Mouse (Mus musculus) bone marrow macrophage, adult 2 months (primary cell): Measurements from ENCODE around the gene Hoxd13. TPM values are rescaled to one million over a fixed set of nuclear protein-coding genes. Genes with fewer than 3 reads are reported as not detected.

Experiments
- H3K27ac ChIP-seq: 2 replicates; pipeline ENCODE4 v1.5.1; 2012; ENCODE audit warnings: low read depth, low read length; ENCODE audit not compliant: insufficient read depth
- H3K4me1 ChIP-seq: 2 replicates; pipeline ENCODE4 v1.6.1; 2012; ENCODE audit warnings: low read length; ENCODE audit not compliant: control insufficient read depth, insufficient read depth
- H3K4me3 ChIP-seq: 2 replicates; pipeline ENCODE4 v1.5.1; 2012; ENCODE audit warnings: mild to moderate bottlenecking, low read length, moderate library complexity; ENCODE audit not compliant: insufficient read depth
- CTCF ChIP-seq: IDR thresholded peaks from 2 replicates; pipeline ENCODE4 v1.5.1; 2012; ENCODE audit warnings: low read depth, mild to moderate bottlenecking, low read length, moderate library complexity
- POLR2A ChIP-seq: IDR thresholded peaks from 2 replicates; pipeline ENCODE4 v1.6.1; 2012; ENCODE audit warnings: mild to moderate bottlenecking, low read depth, low read length, borderline replicate concordance
- polyA plus RNA-seq: library from polyadenylated mRNA; stranded (reverse); fragments of >200 nt; gene quantifications from 2 replicates; pipeline ENCODE4 v1.2.4, GENCODE M21; 2012; ENCODE audit not compliant: missing spikeins, insufficient read depth, insufficient read length

Gene Hoxd13
- polyA plus RNA-seq, 1 experiment: not detected

DNA sequence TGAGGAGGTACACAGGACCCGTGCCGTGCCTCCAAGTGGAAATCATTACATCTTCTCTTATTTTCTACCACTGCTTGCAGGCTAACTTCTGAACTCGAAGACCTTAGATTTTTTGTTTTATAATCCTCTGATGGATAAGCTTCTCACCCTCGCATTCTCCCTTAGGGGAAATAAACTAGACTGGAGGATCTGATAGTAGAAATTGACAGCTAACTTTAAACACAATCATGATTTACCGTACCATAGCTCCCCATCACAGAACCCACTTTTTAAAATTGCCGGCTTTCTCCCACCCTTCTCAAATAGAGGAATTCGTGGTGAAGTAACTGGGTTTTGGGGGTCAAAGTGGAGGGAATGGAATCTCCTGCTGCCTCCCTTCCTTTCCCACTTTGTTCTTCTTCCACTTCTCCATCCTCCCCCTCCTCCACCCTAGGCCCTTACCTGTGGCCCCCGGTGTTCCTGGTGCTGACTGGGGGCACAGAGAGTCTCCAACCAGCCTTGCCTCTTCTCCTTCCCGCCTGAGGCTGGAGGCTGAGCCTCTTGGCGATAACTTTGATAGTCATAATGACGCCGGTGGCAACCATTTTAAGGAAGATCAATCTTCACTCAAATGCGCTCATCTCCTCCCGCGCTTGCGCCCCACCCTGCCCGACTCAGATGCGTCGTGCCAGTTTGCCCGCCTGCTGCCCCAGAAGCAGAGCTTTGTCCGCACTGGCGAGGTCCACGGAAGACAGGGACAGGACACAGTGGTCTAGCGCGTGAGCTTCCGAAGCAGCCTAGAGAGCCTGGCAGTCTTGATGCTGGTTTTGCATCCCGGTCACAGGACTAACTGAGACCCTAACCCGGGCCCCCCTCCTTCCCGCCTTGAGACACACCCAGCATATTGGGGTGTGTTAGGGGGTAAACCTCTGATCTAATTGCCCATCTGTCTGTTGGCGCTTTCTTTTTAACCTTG is 7.4 kb upstream of the Hoxd13 start:
- no peaks in the 10 kb centered on the region for H3K4me1 ChIP-seq
- TF ChIP-seq POLR2A (no peak), CTCF (no peak)
- H3K27ac ChIP-seq: no peak overlapping the region
- H3K4me3 ChIP-seq: no peak overlapping the region

DNA sequence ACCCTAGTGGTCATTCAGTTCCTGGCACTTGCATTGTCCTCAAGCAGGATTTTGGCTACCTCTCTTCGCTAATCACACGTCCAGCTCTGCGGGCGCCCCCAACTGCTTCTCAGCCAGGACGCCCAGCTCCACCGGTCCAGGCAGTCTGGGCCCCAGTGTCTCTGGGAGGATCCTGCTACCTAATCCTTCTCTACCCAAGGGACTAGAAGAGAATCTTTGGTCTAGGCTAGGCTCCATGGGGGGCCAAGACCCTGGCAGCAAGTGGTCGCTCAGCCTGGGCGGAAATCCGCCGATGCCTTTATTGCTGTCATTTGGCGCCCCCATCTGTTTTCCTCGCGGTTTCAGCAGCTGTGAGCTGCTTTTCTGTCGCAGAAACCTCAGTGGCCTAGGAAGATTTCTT is 6.4 kb upstream of the Hoxd13 start:
- no peak for TF ChIP-seq CTCF
- H3K4me3 ChIP-seq: no peak overlapping the region

DNA sequence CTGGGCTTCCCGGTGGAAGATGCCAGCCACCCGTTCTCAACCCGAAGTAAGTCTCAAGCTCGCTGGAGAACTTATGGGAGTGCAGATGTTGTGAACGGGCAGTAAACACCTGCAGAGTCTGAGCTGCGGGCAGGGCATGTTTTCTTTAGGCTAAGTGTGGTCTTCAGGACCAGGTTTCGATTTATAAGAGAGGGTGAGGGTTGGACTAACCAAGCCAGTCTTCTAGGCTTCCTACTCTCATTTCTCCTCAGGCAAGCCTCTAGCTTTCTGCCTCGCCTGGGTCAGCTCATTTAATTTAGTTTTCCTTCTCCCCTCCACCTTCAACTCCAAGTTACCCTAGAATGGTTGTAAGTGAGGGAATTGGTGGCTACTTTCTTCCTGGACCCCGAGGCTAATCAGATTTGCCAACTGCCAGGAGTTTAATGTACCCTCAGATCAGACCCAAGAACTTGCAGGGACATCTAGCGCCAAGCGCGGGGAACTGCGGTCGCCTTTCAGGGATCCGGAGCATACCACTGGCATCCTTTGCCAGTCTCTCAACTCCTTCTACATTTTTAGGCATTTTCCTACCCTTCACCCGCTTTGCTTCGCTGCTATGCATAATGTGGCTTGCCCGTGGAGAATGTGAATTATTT is 4.7 kb upstream of the Hoxd13 start:
- Histone ChIP-seq H3K27ac (no peak overlapping the region), H3K4me3 (no peak overlapping the region), H3K4me1 (no peaks in the 10 kb centered on the region)
- TF ChIP-seq CTCF: no peak; the same call in 1 of the 2 replicates
- no peak for TF ChIP-seq POLR2A

More for the DNA sequence above, 6.4 kb upstream of the Hoxd13 start:
- Histone ChIP-seq H3K27ac (no peak overlapping the region), H3K4me1 (no peaks in the 10 kb centered on the region)

DNA sequence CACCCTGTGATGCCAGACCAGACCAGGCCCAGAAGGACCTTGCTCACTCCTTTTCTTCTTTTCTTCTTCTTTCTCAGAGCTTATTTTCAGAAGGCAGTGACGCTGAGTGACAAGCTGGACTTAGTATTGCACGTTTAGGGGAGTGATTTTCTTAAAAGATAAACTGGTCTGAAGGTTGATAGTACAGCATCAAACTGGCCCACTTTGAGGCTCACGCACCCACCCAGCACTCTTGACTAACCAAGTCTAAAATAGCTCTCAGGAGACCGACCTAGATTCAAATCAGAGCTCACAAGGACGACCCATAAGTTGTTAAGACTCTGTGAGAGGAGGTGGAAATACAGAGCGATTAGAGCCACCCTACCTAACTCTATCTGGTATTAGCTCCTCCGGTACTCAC is 1.7 kb upstream of the Hoxd13 start:
- no peaks in the 10 kb centered on the region for H3K4me1 ChIP-seq
- TF ChIP-seq CTCF: no peak
- TF ChIP-seq POLR2A: no peak

DNA sequence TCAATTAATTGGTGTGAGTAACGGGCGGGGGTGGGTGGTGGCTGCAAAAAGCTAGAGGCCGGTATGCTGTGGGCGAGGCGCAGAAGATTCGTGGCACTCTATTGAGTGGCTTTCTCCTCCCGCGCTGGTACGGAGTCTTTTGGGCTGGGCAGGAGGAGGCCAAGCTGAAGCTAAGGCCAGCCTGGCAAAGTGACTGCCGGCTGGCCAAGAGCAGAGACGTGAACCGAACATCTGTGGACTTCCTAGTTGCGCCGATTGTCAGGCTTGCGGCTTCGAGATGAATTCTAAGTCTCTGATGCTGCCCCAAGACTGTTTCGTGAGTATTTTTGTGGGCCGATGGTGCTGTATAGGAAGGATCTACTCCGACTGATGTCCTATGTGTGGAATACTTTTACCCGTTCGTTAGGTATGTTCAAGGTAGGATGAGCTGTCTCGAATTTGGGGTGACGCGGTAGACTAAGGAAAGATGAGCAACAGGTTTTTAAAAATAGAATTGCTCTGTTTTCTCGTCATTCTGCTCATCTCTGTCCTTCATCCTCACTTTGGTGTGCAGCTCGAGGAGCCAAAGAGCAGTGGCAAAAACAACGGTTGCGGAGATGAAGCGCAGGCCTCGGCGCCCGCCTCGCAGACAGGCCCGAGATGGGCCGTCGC is 794 bp upstream of the Hoxd13 start:
- Histone ChIP-seq H3K4me1 (no peaks in the 10 kb centered on the region), H3K4me3 (no peak overlapping the region), H3K27ac (no peak overlapping the region)
- no peak for TF ChIP-seq CTCF
- TF ChIP-seq POLR2A: no peak

More for the DNA sequence above, 1.7 kb upstream of the Hoxd13 start:
- no peak overlapping the region for H3K27ac ChIP-seq
- no peak overlapping the region for H3K4me3 ChIP-seq

DNA sequence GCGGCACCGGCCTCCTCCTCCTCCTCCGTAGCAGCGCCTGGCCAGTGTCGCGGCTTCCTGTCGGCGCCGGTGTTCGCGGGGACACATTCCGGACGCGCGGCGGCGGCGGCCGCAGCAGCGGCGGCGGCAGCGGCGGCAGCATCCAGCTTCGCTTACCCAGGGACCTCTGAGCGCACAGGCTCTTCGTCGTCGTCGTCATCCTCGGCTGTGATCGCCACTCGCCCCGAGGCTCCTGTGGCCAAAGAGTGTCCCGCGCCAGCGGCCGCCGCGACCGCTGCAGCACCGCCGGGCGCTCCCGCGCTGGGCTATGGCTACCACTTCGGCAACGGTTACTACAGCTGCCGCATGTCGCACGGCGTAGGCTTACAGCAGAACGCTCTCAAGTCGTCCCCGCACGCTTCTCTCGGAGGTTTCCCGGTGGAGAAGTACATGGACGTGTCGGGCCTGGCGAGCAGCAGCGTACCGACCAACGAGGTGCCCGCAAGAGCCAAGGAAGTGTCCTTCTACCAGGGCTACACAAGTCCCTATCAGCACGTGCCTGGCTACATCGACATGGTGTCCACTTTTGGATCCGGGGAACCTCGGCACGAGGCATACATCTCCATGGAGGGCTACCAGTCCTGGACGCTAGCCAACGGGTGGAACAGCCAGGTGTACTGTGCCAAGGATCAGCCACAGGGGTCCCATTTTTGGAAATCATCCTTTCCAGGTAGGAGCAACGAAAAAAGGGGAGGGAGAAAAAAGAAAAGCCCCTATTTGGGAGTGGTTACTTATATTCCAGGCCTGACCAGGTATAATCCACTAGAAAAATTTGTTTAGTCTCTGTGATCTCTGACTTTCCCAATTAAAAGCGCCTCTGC is 490 bp downstream of the Hoxd13 start:
- Histone ChIP-seq H3K4me1 (0 out of 2 replicates have a peak, but pooled peaks cover 2% of the 10 kb centered on the region), H3K4me3 (peak overlapping the region; percentile 25; the same call in 1 of the 2 replicates), H3K27ac (no peak overlapping the region)
- TF ChIP-seq CTCF (no peak), POLR2A (no peak)

DNA sequence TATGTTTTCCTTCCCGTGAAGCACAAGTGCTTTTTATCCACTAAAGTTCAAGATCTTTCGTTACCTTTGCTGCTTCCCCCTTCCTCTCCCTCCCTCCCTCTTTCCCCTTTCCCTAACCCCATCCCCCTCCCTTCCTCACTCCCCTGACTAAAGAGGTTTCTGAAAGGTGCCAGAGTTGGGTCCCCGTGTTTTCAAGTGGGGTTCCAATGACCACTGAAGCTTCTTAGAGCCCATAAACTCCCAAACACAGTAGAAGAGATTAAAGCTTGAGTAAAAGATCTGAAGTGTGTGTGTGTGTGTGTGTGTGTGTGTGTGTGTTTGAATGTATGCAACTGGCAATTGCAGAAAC is 1.1 kb downstream of the Hoxd13 start:
- no peak overlapping the region for H3K27ac ChIP-seq
- TF ChIP-seq CTCF (no peak), POLR2A (no peak)
- H3K4me1 ChIP-seq: 0 out of 2 replicates have a peak, but pooled peaks cover 2% of the 10 kb centered on the region
- H3K4me3 ChIP-seq: no peak overlapping the region

DNA sequence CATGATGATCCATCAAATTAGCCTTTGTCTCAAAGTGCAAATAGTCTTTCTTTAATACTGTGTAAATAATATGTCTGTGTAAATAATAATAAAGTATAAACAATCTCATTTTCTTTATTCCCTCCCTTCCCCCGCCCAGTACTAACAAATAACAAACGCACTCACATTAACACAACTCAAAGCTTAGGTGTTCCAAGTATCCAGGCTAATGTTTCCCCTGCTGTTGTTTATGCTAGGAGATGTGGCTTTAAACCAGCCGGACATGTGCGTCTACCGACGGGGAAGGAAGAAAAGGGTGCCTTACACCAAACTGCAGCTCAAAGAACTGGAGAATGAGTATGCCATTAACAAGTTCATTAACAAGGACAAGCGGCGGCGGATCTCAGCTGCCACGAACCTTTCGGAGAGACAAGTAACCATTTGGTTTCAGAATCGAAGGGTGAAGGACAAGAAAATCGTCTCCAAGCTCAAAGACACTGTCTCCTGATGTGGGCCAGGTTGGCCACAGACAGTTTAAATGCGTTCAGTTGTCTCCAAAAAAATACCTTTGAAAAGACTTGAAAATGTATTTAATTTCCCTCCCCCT is 1.6 kb downstream of the Hoxd13 start:
- Histone ChIP-seq H3K4me3 (no peak overlapping the region), H3K4me1 (0 out of 2 replicates have a peak, but pooled peaks cover 2% of the 10 kb centered on the region), H3K27ac (no peak overlapping the region)
- TF ChIP-seq CTCF (no peak), POLR2A (no peak)

DNA sequence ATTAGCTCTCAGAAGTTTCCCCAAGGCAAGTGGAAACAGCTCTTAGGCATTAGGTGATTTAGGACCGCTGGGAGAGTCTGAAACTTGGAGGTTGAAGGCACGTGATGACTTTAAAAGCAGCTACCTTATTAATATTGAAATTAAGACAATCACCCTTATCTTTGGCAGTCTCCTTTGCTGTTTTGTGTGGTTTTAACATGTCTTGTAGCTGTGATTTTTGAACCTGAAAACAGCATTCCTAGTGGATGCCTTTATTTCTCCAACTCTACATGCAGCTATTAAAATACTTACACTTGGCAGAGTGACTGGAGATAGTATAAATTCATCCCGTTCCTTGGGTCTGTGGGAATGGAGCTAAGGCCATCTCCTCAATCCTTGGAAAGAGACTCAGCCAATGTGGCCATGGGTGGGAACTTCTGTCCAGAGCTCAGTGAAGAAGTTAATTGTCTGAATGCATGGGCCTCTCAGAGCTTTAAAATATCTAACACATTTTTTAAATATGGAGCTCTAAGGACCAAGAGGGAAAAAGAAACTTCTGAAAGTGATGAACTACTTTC is 2.6 kb downstream of the Hoxd13 start:
- 0 out of 2 replicates have a peak, but pooled peaks cover 2% of the 10 kb centered on the region for H3K4me1 ChIP-seq
- no peak for TF ChIP-seq CTCF
- no peak for TF ChIP-seq POLR2A
- no peak overlapping the region for H3K27ac ChIP-seq
- H3K4me3 ChIP-seq: no peak overlapping the region
